Mouse (Mus musculus) kidney, postnatal 14 days (tissue): ENCODE measurements around the gene Nat8.
A peak's percentile ranks its signal among the peaks of the same experiment; 100 is the strongest.
"Not testable (repeated sequence)": the region's sequence is repeated elsewhere in the genome, so short reads cannot be mapped to it uniquely, and the experiment has no call there.

ENCODE experiments used
- DNase-seq: peaks from one replicate; pipeline ENCODE4 v3.0.0; 2022; ENCODE audit warnings: mixed read lengths

Gene Nat8

DNA sequence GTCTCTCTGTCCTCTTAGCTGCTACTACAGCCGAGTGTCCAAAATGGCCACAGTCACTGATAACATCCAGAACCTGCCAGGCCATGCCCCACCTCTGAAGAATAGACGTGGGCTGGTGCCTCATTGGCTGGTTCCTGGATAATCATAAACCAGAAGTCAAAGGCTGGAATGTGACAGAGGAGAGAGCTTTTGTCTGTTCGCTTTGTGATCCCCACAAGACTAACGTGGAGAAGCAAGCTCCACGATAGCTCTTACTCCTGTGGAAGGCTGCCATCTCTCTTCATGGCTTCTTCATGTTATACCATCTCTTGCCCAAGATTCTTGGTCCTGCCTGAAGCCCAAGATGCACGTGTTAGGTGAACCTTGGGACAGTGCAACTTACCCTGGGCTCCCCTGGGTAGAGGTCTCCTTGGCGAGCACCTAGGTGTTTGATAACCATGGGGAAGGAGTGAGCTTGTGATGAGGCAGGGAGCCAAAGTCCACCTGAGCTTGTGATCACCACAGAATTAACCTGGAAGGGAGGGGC lies at the start of gene Nat8:
TSS of gene Nat8 (minus strand) at position 287 of the 526 bp plus-strand sequence.
- no peak for DNase-seq

DNA sequence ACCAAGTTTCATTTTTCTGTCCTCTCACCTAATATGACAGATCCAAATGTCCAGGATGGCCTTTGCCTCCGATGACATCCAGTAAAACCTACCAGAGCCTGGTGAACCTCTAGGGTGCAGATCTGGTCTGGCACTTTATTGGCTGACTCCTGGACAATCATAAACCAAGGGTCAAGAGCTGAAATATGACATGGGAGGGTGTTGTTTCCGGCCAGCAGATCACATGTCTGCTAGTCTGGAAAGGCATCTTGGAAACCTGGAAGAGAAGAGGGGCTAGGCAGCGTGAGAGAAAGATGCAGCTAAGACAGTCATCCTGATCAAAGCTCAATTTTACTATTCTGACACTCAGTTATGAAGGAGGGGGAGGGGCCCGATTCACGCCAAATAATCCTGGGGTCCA lies 37.1 kb upstream of the Nat8 start, which contains the start of gene Nat8f2:
TSS of gene Nat8f2 (minus strand) at position 153 of the 400 bp plus-strand sequence.
- DNase-seq = not testable (repeated sequence)

DNA sequence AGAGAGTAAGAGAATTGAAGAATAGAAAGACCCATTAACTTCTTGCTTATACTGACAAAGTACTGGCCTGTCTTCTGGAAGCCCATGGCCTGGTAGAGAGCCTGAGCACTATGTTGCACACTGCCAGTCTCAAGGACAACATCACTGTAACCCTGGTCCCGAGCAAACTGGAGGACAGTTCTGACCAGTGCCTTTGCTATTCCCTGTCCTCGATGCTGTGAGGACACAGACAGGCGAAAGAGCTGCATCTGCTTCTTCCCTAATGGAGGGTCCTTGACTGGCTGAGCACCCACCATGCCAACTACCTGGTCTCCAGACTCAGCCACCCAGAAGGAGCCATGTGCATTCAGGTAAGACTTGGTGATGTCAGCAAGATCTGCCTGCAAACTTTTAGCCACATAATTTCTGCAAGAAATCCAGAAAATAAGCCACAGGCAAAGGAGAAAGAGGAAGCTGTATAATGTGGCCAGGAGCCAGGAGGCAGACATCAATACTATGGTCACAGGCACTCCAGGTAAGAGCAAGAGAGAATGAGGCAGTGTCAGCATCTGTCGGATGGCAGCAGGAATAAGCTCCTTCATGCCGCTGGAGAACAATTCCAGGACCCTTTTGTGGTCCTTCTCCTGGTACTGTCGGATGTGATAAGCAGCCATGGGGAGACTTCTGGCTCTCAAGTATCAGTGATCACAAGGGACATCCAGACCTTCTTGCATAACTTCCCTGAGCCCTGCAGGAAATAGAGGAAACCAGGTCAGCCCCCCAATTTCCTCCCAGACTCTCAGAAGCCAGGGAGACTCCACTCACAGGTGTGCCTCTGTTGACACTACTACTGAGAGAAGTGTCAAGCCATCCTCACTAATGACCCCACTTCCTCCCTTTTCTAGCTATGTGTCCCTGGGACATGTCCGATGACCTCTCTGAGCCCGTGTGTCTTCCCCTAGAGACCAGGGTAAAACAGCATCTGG lies 36.1 kb upstream of the Nat8 start:
- DNase-seq = peak; percentile 52

DNA sequence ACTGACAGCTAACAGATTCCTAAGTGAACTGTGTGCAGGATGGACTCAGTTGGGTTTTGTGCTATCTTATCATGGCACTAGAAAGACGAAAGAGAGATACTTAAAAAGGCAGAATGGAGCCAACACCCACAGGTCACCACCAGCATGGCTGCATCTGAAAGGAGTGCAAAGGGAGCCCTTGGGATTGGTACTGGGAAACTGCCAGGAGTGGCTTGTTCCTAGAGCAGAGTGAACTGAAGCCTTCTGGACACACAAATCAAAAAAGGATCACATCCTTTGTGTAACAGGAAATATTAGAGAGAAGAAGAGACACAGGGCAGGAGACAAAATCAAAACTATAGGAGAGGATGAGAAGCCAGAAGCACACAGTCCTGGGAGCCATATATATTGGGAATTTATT lies 35.1 kb upstream of the Nat8 start:
- DNase-seq = not testable (repeated sequence)

DNA sequence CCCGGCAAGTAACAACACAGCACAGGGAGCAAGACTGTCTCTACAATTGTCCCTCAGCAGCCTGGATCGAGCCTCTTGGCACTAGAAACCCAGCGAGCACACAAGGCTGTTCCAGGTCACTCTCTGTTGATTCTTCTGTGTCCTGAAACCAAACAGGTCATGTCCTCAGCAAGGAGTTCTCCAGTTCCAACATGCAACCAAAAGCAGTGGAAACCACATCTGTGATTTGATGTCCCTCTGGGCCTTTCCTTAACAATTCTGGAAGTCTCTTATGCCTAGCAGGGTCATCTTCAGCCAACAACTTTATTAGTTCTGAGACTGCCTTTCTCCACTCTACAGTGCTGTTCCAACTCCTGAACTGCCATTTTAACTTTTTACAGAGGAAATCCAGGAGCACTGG lies 34.3 kb upstream of the Nat8 start:
- DNase-seq = not testable (repeated sequence)

- DNase-seq = not testable (repeated sequence)
Observed at GRCm38 (mm10) chr6:85864900-85865639, 33.2 kb upstream of the Nat8 start.

GRCm38 (mm10) chr6:85863840-85864239 lies 32.0 kb upstream of the Nat8 start:
- no peak for DNase-seq

- no peak for DNase-seq
Observed at GRCm38 (mm10) chr6:85863136-85863535, 31.3 kb upstream of the Nat8 start.

GRCm38 (mm10) chr6:85862565-85862964 lies 30.7 kb upstream of the Nat8 start:
- no peak for DNase-seq

GRCm38 (mm10) chr6:85861247-85861646 lies 29.4 kb upstream of the Nat8 start:
- no peak for DNase-seq

DNA sequence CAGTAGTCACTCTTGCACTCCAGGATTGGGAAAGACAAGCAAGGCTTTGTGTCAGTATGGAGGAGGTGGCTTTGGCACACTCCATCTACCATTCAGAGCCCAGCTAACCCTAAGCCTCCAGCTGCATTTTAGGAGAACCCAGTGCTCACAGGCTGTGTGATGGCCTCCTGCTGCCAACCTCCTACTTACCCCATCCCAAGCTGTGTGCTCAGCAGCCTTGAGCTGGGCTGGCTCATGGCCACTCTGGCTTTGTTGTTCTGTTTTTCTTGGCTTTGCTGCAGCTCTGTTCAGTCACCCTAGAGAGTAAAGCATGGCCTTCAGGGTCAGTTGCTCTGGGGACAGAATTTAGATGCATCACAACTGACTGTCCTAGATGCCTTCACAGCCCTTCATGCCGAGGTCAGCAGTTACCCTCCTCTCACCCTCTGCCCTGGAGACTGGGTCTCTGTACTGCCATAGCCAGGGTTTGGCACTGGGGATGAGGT lies 24.4 kb upstream of the Nat8 start:
- DNase-seq = peak; percentile 83

GRCm38 (mm10) chr6:85853481-85853880 lies 21.6 kb upstream of the Nat8 start:
- DNase-seq = peak; percentile 27

DNA sequence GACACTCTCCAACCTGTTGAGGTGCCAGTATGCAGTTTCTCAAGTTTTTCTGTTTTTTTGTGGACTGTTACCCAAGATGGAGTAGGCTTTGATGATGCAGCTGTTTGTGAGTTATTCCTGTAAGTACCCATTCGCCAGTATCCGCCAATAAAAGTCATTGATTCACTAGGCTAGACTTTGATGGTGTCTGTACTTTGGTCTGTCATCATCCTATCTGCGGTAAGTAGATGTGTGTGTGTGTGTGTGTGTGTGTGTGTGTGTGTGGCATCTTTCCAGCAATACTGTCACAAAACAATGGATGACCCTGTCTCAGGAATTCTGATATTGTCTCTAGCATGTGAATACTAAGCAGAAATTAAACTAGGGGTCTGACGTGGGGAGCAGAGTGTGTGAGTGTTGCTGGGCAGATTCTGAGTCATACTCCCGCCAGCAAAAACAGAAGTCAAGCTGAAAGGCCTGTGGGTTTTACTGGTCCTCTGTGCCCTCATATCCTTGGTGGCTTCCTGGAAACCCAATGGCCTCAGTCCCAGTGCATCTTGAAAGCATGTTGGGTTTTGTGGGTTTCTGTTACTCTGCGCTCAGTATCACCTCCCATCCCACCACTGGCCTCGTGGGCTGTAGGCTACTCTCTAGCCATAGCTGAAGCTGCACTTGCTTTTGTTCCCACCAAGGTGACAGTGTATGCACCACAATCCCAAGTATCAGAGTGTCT lies 19.3 kb upstream of the Nat8 start:
- DNase-seq = no peak

GRCm38 (mm10) chr6:85849240-85849639 lies 17.4 kb upstream of the Nat8 start:
- no peak for DNase-seq

- DNase-seq = no peak
Observed at GRCm38 (mm10) chr6:85848140-85848539, 16.3 kb upstream of the Nat8 start.

DNA sequence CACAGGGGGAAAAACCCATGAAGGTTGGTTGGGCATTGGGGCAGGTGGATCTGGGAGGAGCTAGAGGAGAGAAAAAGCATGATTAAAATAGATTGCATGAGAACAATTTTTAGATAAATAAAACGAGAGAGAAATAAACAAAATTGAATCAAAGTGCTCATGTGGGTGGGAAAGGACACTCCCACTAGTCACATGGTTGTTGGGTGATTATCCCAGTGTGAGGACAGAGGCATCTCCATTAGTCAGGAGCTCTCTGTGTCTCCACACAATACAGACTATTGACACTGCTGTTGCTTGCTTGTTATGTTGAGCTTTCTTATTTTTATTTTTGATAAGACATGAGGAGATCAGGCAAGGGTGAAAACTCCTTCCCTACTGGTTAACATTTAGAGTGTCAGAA lies 15.0 kb upstream of the Nat8 start:
- DNase-seq = no peak

- not testable (repeated sequence) for DNase-seq
Observed at GRCm38 (mm10) chr6:85843677-85844458, 12.0 kb upstream of the Nat8 start.

DNA sequence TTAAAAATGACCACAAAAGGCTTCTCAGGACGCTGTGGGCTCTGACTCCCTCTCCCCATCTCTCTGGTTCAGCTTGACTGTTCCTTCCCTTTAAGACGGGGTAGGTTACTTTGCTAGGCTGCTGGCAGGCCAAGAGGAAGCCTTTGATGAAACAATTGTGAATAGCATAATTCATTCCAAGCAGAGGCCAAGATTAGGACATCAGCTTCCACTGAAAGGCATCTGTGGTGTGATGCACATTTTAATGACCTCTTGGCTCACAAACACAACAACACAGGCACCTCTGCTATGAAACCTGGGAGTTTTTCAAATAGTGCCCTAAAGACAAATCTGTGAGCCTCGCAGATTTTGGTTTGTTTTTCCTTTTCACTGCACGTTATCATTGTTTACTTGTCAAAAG lies 8.1 kb upstream of the Nat8 start:
- peak; percentile 16 for DNase-seq

DNA sequence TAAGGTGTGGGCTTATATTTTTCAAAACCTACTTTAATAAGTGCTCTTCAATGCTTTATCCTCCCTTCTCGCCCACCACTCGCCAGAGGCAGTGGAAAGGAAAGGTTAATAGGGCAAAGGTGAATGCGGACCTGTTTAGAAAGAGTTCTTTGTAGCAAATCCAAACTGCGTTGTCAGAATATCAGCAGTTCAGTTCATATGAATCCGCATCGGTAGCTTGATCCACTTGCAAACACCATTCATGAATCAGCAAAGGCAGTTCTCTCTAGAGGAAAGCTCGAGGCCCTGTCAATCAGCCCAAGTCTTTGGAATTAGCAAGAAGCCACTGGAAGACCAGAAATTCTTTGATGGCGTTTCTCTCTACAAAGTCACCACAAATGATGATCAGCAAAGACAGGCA lies 6.8 kb upstream of the Nat8 start:
- no peak for DNase-seq

- peak; percentile 40 for DNase-seq
Observed at GRCm38 (mm10) chr6:85837307-85837706, 5.4 kb upstream of the Nat8 start.

- DNase-seq = peak; percentile 68
Observed at GRCm38 (mm10) chr6:85836827-85837226, 4.9 kb upstream of the Nat8 start.

DNA sequence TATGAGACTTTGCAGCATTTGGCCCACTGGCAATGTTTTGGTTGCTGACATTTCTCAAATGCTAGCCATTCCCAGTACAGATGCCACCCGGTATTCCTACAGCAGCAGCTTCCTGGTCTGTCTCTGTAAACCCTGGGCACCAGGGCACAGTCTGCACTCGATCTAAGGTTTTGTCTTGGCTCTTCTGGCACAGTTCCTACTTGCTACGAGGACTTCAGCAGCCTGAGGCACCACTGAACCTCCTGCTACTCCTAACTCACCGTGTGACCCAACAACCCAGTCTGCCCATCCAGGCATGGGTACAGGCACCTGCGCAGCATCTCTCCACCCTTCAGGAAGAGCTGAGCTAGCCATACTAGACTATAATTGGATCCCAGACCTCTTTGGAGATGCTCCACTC lies 4.2 kb upstream of the Nat8 start:
- not testable (repeated sequence) for DNase-seq
